Mouse (Mus musculus): Measurements from ENCODE around the gene Gemin7.

GRCm38 (mm10) chr7:19557982-19558900 is 19.2 kb downstream of the Gemin7 start:
- TF ChIP-seq EP300 (IDR thresholded peaks at IDR 0.05; ENCODE audit: insufficient read depth, low read depth, low read length) (peak; percentile 79; the same call in 1 of the 2 replicates), POLR2A (IDR thresholded peaks at IDR 0.05; ENCODE audit: insufficient read depth, low read depth, low read length) (peak; percentile 50; the same call in 1 of the 2 replicates), CTCF (IDR thresholded peaks at IDR 0.05) (no peak)
